Mouse (Mus musculus): ENCODE results near the gene Yipf4. TPM values are rescaled to one million over a fixed set of nuclear protein-coding genes. Genes with fewer than 3 reads are reported as not detected.

Gene Yipf4
- total and polyA plus RNA-seq, 3 experiments, result 14.6 to 71.1 (median 65.9) TPM

DNA sequence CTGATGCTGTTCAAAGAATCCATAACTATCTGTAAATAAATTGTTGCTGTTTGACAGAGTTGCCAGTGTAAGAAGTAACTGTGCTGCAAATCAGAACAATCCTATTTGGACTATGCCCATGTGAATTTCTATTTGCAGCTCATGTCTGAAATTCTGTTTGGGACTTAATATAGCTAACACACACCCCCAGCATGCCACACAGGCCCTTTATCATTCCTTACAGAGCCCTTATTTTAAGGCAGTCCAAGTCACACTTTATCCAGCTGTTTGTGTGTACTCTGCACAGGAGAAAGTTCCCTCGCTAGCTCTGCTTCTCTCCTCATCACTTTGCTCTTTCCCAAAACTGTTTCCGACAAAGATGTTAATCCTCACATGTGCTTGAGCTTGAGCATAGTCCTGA is 54.3 kb downstream of the Yipf4 start:
- peaks cover 6% of the 10 kb centered on the region for H3K4me1 ChIP-seq (ENCODE audit: control insufficient read depth, insufficient read depth, low read length)
- no peak overlapping the region; the same call in 1 of the 2 replicates for H3K9ac ChIP-seq (ENCODE audit: low read depth, low read length)
- intact Hi-C loops (cut with DNase I), result no loop called here
- H3K36me3 ChIP-seq (ENCODE audit: control insufficient read depth, insufficient read depth, low read length), result peaks cover 15% of the 10 kb centered on the region
- no peaks in the 10 kb centered on the region for H3K27me3 ChIP-seq (ENCODE audit: control insufficient read depth, insufficient read depth, low read length)
- DNase-seq, result no peak
- H3K4me3 ChIP-seq, result no peak overlapping the region
- WGBS, result 67% methylated on average over 2 of the region's 2 CpGs
- H3K79me2 ChIP-seq (replicated peaks; ENCODE audit: control insufficient read depth, insufficient read depth, low read length), result peaks cover 8% of the 10 kb centered on the region
- TF ChIP-seq CTCF (IDR thresholded peaks at IDR 0.05) (no peak), EP300 (IDR thresholded peaks at IDR 0.05; ENCODE audit: insufficient read depth, low read depth, low read length) (no peak), POLR2A (IDR thresholded peaks at IDR 0.05; ENCODE audit: insufficient read depth, low read depth, low read length) (no peak)
- peak overlapping the region; percentile 47 for H3K27ac ChIP-seq

Other genes with a start within 250 kb of the Yipf4 start
- 10 to 100 TPM; 56.7 to 66.7 TPM for gene Memo1, start 194.0 kb upstream of the Yipf4 start, total RNA-seq (2021)
- 70.8 and 77.6 TPM in 2 replicates for gene Memo1, start 194.0 kb upstream of the Yipf4 start, polyA plus RNA-seq (2012; rRNA removed)
- gene Dpy30, start 165.5 kb upstream of the Yipf4 start, total RNA-seq (2021), result 10 to 100 TPM; 39.5 to 47.3 TPM
- gene Dpy30, start 165.5 kb upstream of the Yipf4 start, polyA plus RNA-seq (2012; rRNA removed), result 34.6 and 47.3 TPM in 2 replicates
- 10 to 100 TPM; 29.2 to 33.5 TPM for gene Spast, start 150.5 kb upstream of the Yipf4 start, total RNA-seq (2021)
- gene Spast, start 150.5 kb upstream of the Yipf4 start, polyA plus RNA-seq (2012; rRNA removed), result 4.2 and 8.3 TPM in 2 replicates
- gene Slc30a6, start 93.9 kb upstream of the Yipf4 start, total RNA-seq (2021), result 1 to 10 TPM; 9.2 to 9.5 TPM
- 14.6 and 28.0 TPM in 2 replicates for gene Slc30a6, start 93.9 kb upstream of the Yipf4 start, polyA plus RNA-seq (2012; rRNA removed)
- under 1 TPM; 0.27 to 0.39 TPM for gene Nlrc4, start 30.4 kb upstream of the Yipf4 start, total RNA-seq (2021)
- gene Nlrc4, start 30.4 kb upstream of the Yipf4 start, polyA plus RNA-seq (2012; rRNA removed), result 0.12 and 0.23 TPM in 2 replicates
- gene Birc6, start 38.8 kb downstream of the Yipf4 start, total RNA-seq (2021), result 10 to 100 TPM; 60.5 to 65.9 TPM
- 42.7 and 65.6 TPM in 2 replicates for gene Birc6, start 38.8 kb downstream of the Yipf4 start, polyA plus RNA-seq (2012; rRNA removed)
- 10 to 100 TPM; 13.3 to 16.0 TPM for gene Ttc27, start 228.2 kb downstream of the Yipf4 start, total RNA-seq (2021)
- gene Ttc27, start 228.2 kb downstream of the Yipf4 start, polyA plus RNA-seq (2012; rRNA removed), result 3.5 and 7.6 TPM in 2 replicates

Data from heart, adult 2 months (tissue).